Mouse (Mus musculus) kidney, postnatal 0 days (tissue): Measurements from ENCODE around the gene Baz2b. TPM values are rescaled to one million over a fixed set of nuclear protein-coding genes. Genes with fewer than 3 reads are reported as not detected.

ENCODE experiments used
- ATAC-seq: fragments of 200-750 bp; cut with Nextera tagmentation; replicated peaks from 2 replicates; pipeline ENCODE4 v1.8.0; 2017; ENCODE audit warnings: low read depth, moderate number of reproducible peaks, moderate TSS enrichment, moderate library complexity; ENCODE audit not compliant: low FRiP score
- DNase-seq: peaks from one replicate; pipeline ENCODE4 v3.0.0-alpha.2; 2016; ENCODE audit warnings: low spot score
- H3K27ac ChIP-seq: fragments of 300-500 bp; sonication (generic); 2 replicates; pipeline ENCODE4 v1.5.1; 2014; ENCODE audit warnings: mild to moderate bottlenecking
- H3K27me3 ChIP-seq: fragments of 300-500 bp; sonication (generic); 2 replicates; pipeline ENCODE4 v1.6.1; 2014; ENCODE audit warnings: low read length, mixed read lengths; ENCODE audit not compliant: insufficient read depth
- H3K36me3 ChIP-seq: fragments of 300-500 bp; sonication (generic); 2 replicates; pipeline ENCODE4 v1.6.1; 2014; ENCODE audit warnings: low read length, mixed read lengths; ENCODE audit not compliant: insufficient read depth
- H3K4me1 ChIP-seq: fragments of 300-500 bp; sonication (generic); replicated peaks from 2 replicates; pipeline ENCODE4 v1.6.1; 2014; ENCODE audit warnings: antibody characterized with exemption, low read length, mixed read lengths; ENCODE audit not compliant: insufficient read depth
- H3K4me2 ChIP-seq: fragments of 300-500 bp; sonication (generic); 2 replicates; pipeline ENCODE4 v1.6.1; 2014; ENCODE audit warnings: mild to moderate bottlenecking, low read length, moderate library complexity, mixed read lengths
- H3K4me3 ChIP-seq: fragments of 300-500 bp; sonication (generic); replicated peaks from 2 replicates; pipeline ENCODE4 v1.5.1; 2014; ENCODE audit warnings: low read depth, low read length
- H3K9ac ChIP-seq: fragments of 300-500 bp; sonication (generic); 2 replicates; pipeline ENCODE4 v1.6.1; 2014; ENCODE audit warnings: low read depth, low read length
- H3K9me3 ChIP-seq: fragments of 300-500 bp; sonication (generic); replicated peaks from 2 replicates; pipeline ENCODE4 v1.6.1; 2016; ENCODE audit warnings: low read length, inconsistent platforms, mixed read lengths
- CTCF ChIP-seq: IDR thresholded peaks from 2 replicates; pipeline ENCODE4 v1.5.1; 2016; ENCODE audit warnings: antibody characterized with exemption, low read depth, mild to moderate bottlenecking, moderate library complexity
- WGBS: fragments of 180-500 bp; shearing (Covaris S2); extraction: QIAGEN DNeasy Blood & Tissue Kit; methylation state at CpG from one replicate; pipeline ENCODE4 v1.1.7; 2014; 5-methylcytosine and 5-hydroxymethylcytosine counted together
- polyA plus RNA-seq: library from polyadenylated mRNA; unstranded; fragments of >200 nt; fragmentation: Nextera tagmentation; extraction: Ambion mirVana; gene quantifications from 2 replicates; pipeline ENCODE4 v1.2.1, GENCODE M21; 2015

Gene Baz2b
- polyA plus RNA-seq, 1 experiment from 2014 or later = 51.7 TPM

GRCm38 (mm10) chr2:60204162-60204561 lies 5.5 kb downstream of the Baz2b start:
- WGBS = 85% methylated on average over 6 of the region's 6 CpGs
- Histone ChIP-seq H3K9ac (no peak overlapping the region), H3K36me3 (peaks cover 15% of the 10 kb centered on the region; the same call in 1 of the 2 replicates), H3K27me3 (no peaks in the 10 kb centered on the region), H3K4me1 (no peaks in the 10 kb centered on the region), H3K27ac (no peak overlapping the region), H3K4me3 (no peak overlapping the region), H3K4me2 (no peak overlapping the region), H3K9me3 (no peaks in the 10 kb centered on the region)
- no peak for ATAC-seq
- no peak for TF ChIP-seq CTCF
- DNase-seq = no peak

GRCm38 (mm10) chr2:60203733-60204132 lies 5.9 kb downstream of the Baz2b start:
- 76% methylated on average over 4 of the region's 4 CpGs for WGBS
- TF ChIP-seq CTCF = no peak
- Histone ChIP-seq H3K36me3 (peaks cover 15% of the 10 kb centered on the region; the same call in 1 of the 2 replicates), H3K4me1 (no peaks in the 10 kb centered on the region), H3K4me3 (no peak overlapping the region), H3K9ac (no peak overlapping the region), H3K27me3 (no peaks in the 10 kb centered on the region), H3K4me2 (no peak overlapping the region), H3K9me3 (no peaks in the 10 kb centered on the region), H3K27ac (no peak overlapping the region)
- ATAC-seq (no peak), DNase-seq (no peak)

GRCm38 (mm10) chr2:60202900-60203530 lies 6.6 kb downstream of the Baz2b start:
- Histone ChIP-seq H3K27me3 (no peaks in the 10 kb centered on the region), H3K9ac (no peak overlapping the region), H3K9me3 (no peaks in the 10 kb centered on the region), H3K4me2 (no peak overlapping the region), H3K4me3 (no peak overlapping the region), H3K36me3 (peaks cover 15% of the 10 kb centered on the region; the same call in 1 of the 2 replicates), H3K27ac (no peak overlapping the region), H3K4me1 (no peaks in the 10 kb centered on the region)
- DNase-seq (no peak), ATAC-seq (no peak)
- no peak for TF ChIP-seq CTCF
- 84% methylated on average over 8 of the region's 8 CpGs for WGBS

GRCm38 (mm10) chr2:60200667-60201066 lies 9.0 kb downstream of the Baz2b start:
- 63% methylated on average over 8 of the region's 8 CpGs for WGBS
- TF ChIP-seq CTCF = peak; percentile 76
- Histone ChIP-seq H3K9ac (no peak overlapping the region), H3K4me2 (no peak overlapping the region), H3K27me3 (no peaks in the 10 kb centered on the region), H3K27ac (no peak overlapping the region), H3K4me3 (no peak overlapping the region), H3K36me3 (peaks cover 9% of the 10 kb centered on the region; the same call in 1 of the 2 replicates), H3K9me3 (no peaks in the 10 kb centered on the region), H3K4me1 (no peaks in the 10 kb centered on the region)
- ATAC-seq = no peak
- DNase-seq = peak; percentile 66

- no peak overlapping the region for H3K4me2 ChIP-seq
- 95% methylated on average over 5 of the region's 5 CpGs for WGBS
- no peaks in the 10 kb centered on the region for H3K27me3 ChIP-seq
- H3K9me3 ChIP-seq = no peaks in the 10 kb centered on the region
- no peak for ATAC-seq
- H3K9ac ChIP-seq = no peak overlapping the region
- TF ChIP-seq CTCF = no peak
- DNase-seq = no peak
- H3K4me1 ChIP-seq = no peaks in the 10 kb centered on the region
- peaks cover 4% of the 10 kb centered on the region; the same call in 1 of the 2 replicates for H3K36me3 ChIP-seq
- no peak overlapping the region for H3K27ac ChIP-seq
- H3K4me3 ChIP-seq = no peak overlapping the region
These were observed 9.5 kb downstream of the Baz2b start for GRCm38 (mm10) chr2:60200051-60200562.

- H3K9ac ChIP-seq = no peak overlapping the region
- H3K4me3 ChIP-seq = no peak overlapping the region
- no peak for TF ChIP-seq CTCF
- no peak overlapping the region for H3K4me2 ChIP-seq
- no peaks in the 10 kb centered on the region for H3K9me3 ChIP-seq
- DNase-seq (no peak), ATAC-seq (no peak)
- H3K27me3 ChIP-seq = no peaks in the 10 kb centered on the region
- H3K4me1 ChIP-seq = no peaks in the 10 kb centered on the region
- WGBS = 54% methylated on average over 1 of the region's 1 CpGs
- no peaks in the 10 kb centered on the region for H3K36me3 ChIP-seq
- H3K27ac ChIP-seq = no peak overlapping the region
These were observed 12.8 kb downstream of the Baz2b start for GRCm38 (mm10) chr2:60196841-60197240.
